Mouse (Mus musculus): ENCODE measurements around the gene Ndufv1.
"Not testable (repeated sequence)": the region's sequence is repeated elsewhere in the genome, so short reads cannot be mapped to it uniquely, and the experiment has no call there.

The Ndufv1 gene

DNA sequence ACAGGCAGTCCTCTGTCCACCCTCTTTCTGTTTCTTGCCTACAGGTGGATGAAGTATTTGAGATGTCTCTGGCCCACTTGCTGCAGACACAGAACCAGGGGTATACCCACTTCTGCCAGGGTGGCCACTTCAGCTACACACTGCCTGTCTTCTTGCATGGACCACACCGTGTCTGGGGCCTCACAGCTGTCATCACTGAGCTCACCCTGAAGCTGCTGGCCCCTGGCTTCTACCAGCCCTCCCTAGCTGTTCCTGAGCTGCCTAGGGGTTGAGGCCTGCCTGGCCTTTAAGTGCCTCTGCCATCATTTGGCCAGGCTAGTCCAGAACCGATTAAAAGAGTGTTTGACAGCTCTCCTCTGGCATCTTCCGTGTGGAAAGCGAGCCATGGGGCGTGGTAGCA lies 10.9 kb downstream of the Ndufv1 start:
- DNase-seq (ENCODE audit: low spot score) = no peak

DNA sequence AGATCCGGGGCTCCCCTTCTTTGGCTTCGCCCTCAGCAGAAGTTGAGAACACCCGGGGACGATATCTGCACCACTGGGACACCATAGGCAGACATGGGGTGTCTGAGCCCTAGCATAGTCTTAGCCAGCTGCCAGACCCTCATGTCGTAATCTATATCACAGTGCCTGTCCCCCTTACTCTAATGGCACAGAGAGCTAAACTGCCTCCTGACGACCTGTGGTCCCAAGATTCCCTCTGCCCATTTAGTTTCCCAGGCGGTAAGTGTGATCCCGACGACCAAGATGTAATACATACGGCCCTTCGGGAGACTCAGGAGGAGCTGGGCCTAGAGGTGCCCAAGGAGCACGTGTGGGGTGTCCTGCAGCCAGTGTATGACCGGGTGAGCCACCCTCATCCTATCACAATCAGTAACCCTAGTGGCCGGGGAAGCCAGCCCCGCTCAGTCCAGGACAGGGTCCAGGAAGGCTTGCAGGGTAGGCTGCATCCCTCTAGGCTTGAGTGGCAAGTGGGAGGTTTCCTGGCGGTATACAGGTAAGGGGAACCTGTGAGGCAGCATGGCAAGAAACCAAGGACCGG lies 11.6 kb downstream of the Ndufv1 start:
- no peak for DNase-seq (ENCODE audit: low spot score)

DNA sequence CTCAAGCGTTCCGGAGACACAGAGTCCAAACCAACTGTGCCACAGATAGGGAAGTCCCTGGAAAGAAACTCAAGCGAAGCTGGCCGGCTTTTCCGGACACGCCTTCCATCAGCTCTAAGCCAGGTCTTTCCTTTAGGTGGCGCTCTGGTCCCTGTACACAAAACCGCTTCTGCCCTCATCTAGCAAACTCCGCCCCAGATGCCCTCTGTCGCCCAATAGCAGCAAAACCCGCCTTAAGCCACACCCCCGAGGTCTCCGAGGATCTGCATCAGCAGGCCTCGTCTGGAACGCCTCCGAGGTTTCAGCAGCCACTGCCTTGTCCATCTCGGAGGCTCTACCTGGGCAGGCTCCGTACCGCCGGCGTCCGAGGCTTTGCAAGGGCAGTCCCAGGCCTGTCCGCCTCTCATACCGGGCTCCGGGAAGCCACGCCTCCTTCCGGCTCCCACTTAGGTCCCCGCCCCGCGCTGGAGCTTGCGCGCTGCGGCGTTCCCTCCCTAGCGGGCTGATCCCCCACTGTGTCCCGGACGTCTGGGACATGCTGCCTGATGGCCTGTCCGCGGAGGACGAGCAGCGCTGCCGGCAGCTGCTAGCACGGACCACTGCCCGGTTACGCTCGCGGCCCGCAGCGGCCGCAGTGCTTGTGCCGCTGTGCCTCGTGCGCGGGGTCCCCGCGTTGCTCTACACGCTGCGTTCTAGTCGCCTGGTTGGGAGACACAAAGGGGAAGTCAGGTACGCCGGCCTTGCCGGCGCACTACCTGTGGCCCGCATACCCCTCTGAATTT lies 12.3 kb downstream of the Ndufv1 start, which contains the start of the genes Nudt8 and Gm49405:
Nudt8 (plus strand) TSS at position 462 of the 782 bp plus-strand sequence.
Gm49405 (plus strand) TSS at position 508 of the 782 bp plus-strand sequence.
- peak; percentile 75 for DNase-seq (ENCODE audit: low spot score)

DNA sequence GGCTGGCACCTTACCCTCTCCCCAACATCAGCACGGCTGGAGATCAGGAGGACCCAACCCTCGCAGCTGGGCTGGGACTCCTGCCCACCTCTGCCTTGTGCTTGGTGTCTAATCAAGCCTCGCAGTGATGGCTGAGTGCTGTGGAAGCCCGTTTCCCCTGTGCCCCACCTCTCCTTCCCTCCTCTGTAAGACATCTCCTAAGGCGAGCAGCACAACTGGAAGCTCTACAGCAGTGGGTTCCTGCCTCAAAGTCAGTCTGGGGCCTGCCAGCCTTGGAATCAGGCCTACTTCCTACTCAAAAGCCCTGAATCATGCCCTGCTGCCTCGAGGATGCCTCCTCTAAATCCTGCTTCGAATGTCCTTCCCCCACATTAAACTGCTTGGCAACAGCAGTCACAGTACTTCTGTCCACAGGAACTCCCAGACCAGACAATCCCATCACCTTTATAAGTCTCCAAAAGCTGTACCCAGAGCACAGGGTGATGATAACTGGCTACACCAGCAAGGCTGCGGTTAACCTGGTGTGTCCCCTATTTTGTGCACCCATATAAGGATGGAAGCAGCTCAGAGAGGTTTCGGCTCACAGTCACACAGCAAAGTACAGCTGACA lies 13.4 kb downstream of the Ndufv1 start:
- no peak for DNase-seq (ENCODE audit: low spot score)

DNA sequence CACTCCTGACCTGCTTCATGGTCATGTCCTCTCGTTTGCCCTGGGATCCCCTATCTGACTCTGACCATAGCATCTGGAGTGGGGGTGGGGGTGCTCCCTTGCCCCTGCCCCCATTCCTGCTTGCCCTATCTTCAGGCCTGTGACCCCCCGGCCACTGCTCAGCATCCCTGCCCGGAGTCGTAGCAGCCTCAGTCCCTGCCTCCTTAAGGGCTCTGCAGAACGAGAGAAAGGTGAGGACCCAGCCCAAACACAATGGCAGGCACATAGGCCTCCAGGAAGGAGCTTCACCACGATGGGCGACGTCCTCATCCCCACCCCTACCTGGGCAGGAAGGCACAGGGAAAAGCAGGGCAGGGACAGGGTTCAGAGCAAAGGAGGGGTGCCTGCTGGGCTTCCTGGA lies 14.3 kb downstream of the Ndufv1 start:
- no peak for DNase-seq (ENCODE audit: low spot score)

DNA sequence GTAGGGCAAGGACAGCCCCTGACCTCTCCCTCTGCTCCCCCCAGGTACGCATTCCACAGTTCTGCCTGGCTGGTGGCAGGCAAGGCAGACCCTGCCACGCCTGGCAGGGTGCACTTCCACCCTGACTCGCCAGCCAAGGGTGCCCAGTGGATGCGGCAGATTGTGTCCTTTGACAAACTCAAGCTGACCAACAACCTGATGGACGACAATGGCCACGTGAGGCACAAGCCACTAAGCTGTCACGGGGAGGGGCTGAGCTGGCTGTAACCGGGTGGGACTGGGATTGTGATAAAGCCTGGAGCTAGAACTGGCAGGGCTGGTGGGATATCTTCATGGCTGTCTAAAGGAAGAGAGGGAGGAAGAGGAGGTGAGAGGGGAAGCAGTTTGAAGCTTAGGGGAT lies 15.4 kb downstream of the Ndufv1 start:
- no peak for DNase-seq (ENCODE audit: low spot score)

DNA sequence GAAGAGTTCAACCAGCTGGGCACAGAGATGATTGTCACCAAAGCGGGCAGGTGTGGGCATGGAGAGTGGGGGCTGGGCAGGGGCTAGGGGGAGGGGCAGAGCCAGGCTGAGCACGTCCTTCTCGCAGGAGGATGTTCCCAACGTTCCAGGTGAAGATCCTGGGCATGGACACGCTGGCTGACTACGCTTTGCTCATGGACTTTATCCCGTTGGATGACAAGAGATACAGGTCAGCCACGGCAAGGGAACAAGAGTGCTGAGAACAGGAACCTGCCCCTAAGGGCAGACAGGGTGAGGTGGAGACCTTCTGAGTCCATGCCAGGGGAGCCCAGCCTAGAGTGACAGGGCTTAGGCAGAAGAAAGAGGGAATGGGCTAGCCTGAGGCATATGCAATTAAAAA lies 15.9 kb downstream of the Ndufv1 start:
- DNase-seq (ENCODE audit: low spot score) = no peak

DNA sequence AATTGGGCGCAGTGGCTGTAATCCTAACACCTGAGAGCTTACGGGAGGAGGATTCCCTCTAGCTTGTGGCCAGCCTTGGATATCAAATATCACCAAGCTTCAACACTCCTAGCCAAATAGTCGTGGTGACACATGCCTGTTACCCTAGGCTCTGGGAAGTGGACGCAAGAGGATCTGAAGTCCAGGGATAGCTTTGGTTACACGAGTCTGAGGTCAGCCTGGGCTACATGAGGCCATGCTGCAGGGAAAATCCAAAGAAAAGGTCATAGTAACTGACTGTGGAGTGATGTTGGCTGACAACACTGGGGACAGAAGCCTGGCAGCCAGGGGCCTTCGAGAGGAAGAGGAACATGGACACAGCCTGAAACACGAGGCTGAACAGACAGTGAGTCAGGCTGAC lies 16.5 kb downstream of the Ndufv1 start:
- no peak for DNase-seq (ENCODE audit: low spot score)

DNA sequence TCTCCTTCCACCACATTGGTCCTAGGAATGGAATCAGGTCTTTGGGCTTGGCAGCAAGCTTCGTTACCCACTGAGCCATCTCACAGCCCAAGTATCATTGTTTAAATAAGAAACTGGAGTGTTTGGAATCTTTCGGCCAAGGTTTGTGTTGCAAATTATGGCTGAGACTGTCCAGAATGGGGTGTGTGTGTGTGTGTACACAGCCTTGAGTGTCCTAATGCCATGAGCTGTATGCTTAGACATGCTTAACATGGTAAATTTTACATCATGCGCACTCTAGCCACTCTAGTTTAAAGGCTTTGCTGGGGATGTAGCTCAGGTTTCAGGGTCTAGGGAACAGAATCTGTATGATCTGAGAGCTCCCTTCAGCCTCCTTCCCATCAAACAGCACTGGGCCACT lies 17.1 kb downstream of the Ndufv1 start:
- DNase-seq (ENCODE audit: low spot score) = no peak

DNA sequence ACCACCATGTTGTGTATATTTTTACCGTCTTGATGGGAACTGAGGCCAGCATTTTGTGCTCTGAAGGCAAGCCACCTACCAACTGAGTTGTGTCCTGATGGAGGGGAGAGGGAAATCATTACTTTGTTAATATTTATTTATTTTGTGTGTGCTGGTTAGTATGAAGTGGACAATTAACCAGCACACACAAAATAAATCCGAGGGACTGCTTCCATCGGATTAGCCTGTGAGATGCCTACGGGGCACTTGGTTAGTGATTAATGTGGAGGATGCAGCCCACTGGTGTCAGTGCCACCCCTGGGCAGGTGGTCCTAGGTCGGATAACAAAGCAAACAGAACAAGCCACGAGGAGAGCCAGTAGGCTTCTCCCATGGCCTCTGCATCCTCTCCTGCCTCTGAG lies 17.7 kb downstream of the Ndufv1 start:
- DNase-seq (ENCODE audit: low spot score) = no peak

DNA sequence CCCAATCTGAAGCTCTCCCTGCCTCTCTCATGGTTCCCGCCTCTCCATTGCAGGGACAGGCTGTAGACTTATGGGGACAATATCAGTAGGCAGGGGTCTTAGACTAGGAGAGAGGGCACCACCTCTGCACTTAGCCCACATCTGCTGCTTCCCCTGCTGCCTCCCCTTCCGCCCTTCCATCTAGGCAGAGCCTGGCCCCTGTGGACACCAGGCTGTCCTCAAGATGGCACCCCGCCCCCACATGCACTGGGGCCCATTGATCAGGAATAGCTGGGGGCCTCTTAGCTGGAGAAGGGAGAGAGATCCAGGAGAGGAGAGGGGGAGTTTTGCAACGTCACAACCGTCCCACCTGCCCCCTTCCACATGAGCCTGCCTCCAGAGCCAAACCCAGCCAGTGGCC lies 20.2 kb downstream of the Ndufv1 start, which contains the start of gene Tbx10:
Tbx10 (plus strand) TSS at position 337 of the 400 bp plus-strand sequence.
- DNase-seq (ENCODE audit: low spot score) = no peak

DNA sequence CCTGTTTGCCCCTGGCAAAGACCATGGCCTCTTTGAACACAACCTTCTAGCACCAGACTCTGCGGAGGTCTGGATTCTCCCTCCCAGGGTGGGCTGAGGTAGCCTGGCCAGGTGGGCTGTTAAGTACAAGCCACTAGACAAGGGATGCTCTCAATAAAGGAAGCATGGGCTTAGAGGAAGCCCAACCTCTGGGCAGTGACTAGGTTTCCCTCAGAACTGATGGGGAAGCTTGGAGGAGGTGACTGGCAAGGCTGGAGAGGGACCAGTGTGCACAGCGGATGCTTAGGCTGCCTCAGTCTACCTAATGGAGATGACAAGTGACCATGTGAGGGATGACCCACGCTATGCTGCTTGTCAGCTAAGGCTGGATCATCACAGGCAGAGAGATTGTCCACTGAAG lies 20.6 kb downstream of the Ndufv1 start:
- DNase-seq (ENCODE audit: low spot score) = no peak

DNA sequence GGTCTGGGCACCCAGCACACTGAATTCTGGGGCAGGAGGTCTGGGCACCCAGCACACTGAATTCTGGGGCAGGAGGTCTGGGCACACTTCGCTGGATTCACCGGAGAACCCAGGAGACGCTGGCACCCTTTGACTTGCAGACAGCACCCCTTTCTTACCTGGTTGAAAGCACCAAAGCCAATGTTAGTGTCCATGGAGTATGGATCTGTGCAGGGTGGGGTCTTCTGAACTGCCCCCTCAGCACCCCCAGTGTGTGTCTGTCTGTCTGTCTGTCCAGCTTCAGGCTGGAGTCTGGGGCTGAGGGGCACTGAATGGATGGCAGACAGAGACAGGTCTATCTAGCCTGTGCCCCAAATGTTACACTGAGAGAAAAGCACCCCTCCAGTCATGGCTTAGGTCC lies 21.0 kb downstream of the Ndufv1 start:
- DNase-seq (ENCODE audit: low spot score) = no peak

DNA sequence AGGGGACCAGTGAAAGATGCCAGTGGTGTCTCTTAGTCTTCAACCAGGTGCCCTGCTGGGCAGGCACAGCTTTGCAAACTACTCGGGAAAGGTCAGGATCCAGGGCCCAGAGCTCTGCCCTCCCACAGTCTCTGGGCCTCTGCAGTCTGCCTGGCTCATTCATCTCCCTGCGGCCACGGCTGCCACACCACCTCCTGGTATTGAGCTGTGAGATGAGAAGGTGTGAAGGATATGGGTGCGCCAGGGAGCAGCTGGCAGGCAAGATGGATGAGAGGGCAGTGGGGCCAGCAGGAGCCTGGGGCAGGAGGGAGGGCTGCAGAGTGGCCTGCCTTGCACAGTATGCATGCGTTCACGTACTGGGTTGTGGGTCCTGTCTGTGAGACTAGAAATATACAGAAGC lies 21.8 kb downstream of the Ndufv1 start:
- no peak for DNase-seq (ENCODE audit: low spot score)

DNA sequence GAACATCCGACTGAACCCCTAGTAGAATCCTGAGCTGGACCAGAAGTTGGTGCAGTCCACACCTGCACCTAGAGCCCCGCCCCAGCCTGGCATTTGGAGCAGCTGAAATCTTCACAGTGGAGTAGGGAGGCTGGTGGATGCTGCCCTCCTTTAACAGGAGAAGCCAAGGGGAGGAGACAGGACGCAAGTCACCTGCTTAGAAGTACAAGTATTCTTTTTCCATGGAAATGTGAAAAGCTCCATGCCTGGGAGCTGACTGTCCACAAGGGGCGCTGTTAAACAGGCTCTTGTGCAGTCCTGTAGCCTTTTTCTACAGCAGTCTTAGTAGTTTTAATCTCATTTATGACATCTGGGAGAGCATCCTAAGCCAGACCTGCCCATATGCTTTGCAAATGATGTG lies 23.9 kb downstream of the Ndufv1 start:
- DNase-seq (ENCODE audit: low spot score) = no peak

DNA sequence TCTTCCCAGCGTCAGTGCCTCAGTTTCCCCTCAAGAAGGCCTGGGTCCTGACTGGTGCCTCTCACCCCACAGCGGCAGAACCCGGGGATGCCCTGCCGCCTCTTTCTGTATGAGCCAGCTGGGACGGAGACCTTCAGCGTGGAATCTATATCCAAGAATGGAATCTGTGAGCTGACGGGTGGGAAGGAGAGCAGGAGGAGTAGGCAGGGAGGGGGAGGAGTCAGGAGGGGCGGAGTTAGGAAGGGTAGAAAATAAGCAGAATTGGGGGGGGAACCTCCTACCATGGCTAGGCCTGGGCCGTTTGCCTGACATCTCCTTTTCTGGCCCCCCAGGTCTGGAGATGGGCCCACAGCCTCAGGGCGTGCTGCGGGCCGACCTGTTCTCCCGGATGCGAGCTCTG lies 24.5 kb downstream of the Ndufv1 start:
- no peak for DNase-seq (ENCODE audit: low spot score)

DNA sequence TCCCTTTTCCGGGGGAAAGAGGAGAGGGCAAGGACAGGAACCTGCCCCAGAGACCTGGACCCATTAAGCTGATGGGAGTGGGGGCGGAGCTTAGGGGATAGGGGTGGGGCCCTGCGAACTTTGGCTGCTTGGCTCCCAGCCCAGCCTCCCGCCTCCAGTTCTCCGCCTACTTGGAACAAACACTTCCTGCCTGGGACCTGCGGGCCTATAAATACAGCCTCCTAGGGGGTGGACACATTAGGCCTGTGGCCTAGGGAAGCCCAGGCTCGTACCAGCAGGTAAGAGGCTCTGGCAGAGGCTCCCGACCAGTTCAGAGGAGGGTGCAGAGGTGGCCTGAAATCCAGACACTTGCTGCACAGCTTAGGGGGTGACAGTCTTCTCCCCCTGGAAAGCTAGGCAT lies 26.3 kb downstream of the Ndufv1 start, which contains the start of gene Acy3:
Acy3 (plus strand) TSS at position 237 of the 400 bp plus-strand sequence.
- peak; percentile 26 for DNase-seq (ENCODE audit: low spot score)

DNA sequence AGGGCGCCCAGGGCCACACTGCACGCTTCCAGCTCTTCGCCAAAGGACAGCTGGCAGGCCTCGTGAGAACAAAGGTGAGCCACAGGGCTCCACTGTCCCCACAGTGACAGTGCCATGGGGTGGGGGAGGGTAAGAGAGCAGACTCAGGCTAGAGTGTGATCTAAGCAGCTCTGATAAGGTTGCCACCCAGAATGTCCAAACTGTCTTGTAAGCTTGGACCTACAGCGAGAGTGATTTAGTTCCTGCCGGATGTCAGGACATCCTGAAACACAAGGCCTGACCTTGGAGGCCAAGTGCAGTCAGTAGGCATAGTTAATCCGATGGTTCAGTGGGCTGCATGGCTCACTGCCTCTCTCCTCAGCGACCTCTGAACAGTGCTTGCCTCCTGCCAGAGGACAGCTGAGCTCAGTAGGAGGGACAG lies 27.3 kb downstream of the Ndufv1 start:
- no peak for DNase-seq (ENCODE audit: low spot score)

DNA sequence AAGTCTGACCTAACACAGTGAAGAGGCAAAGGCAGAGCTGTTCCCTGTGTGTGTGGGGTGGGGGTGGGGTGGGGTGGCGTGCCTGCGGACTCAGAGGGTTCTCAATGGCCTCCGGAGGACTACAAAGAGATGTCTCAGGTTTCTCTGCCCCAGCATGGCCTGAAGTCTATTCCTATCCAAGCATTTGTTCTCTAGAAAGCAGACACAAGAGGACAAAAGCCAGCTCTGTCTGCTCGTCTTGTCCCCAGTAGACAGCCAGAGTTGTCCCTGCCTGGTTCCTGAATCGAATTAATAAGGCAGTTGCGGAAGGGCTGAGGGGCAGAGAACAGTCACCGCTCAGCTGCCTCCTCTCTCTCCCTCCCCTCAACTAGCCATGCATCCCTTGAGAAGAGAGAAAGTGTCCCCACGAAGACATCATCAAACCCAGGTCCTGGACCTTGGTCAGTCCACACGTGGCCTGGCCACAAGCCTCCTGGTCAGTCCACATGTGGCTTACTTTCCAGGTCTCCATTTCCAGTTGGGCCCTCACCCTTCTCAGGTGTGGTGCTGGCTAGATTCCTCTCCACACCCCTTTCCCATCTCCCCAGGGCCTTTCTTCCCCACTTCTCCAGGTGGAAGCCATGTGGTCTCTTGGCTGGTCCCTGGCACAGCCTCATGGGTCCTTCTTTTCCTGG lies 28.9 kb downstream of the Ndufv1 start:
- DNase-seq (ENCODE audit: low spot score) = no peak

DNA sequence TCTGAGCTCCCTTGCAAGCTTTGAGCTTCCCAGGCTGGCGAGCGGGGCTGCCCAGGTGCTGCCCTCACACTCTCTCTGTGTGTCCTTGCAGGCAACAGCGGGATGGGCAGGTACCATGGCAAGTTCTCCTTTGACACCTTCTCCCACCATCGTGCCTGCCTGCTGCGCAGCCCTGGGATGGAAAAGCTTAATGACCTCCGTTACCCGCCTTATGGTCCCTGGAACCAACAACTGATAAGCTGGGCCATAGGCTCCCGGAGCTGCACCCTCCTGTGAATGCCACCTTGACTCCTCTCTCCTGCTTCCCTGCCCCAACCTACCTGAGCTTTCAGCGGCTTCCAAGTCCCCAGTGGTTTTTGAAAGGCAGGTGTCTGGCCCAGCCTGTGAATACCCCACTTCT lies 31.7 kb downstream of the Ndufv1 start:
- DNase-seq (ENCODE audit: low spot score) = no peak

DNA sequence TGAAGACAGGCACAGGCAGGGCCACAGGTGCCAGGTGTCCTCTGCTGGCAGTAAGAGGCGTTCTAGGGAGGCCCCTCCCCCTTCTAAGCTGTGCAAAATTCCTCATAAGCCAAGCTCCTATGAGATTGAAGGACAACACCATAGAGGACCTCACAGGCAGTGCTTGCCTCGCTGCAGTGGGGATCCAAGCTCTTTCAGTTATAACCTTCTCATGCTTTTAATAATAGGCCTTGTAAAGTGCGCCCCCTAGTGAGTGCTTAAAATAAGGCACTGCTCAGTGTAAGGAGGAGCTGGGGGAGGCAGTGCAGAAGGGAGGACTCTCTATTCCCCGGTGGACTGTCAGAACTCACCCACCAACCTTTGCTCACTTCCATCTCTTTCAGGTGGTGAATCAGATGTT lies 32.3 kb downstream of the Ndufv1 start:
- DNase-seq (ENCODE audit: low spot score) = no peak

DNA sequence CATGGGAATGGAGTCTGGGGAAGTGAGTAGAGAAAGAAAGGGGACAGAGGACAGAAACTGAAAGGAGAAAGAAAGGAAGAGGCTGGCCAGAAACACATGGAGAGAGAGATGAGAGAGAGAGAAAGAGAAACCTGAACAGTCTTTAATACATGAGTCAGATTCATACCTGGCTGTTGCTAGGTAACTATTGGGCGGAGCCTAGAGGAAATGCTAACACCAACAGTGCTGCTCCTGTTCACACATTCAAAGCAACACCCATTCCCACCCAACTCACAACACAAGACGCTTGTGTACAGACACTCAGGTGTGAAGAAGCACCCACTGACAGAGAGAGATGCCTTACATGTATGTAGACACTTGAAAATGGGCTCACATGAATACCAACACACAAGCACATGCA lies 36.7 kb downstream of the Ndufv1 start:
- no peak for DNase-seq (ENCODE audit: low spot score)

DNA sequence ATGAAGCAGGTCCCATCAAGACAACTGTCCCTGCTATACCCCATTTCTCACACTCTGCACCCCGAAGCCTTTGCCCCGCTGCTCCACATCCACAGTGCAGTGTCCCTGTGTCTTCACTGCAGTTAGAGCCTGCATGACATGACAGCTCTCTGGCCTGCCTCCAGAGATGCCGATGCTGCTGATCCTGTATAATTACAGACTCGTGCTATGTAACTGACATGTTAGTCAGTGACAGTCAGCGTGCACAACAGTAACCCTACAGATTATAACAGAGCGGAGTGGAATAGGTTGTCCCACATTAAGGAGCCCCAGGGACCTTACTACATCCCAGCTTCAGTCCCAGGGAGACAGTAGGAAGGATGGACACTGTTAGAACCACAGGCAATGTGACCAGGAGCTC lies 38.0 kb downstream of the Ndufv1 start:
- not testable (repeated sequence) for DNase-seq (ENCODE audit: low spot score)

All from urinary bladder, postnatal 10 days (tissue).